Mouse (Mus musculus) olfactory bulb, adult 2 months (tissue): ENCODE measurements at regions not wholly inside any gene's neighbourhood (a gene's known extent, or its start where the extent isn't known, plus 50 kb on each side); places are given as distances from the start of the nearest gene placed in this dataset.

Experiments used
- CTCF ChIP-seq: fragments of 200-500 bp; IDR thresholded peaks from 2 replicates; pipeline ENCODE4 v1.5.1; 2012; ENCODE audit warnings: low read depth, mild to moderate bottlenecking, low read length, moderate library complexity; ENCODE audit not compliant: insufficient read depth
- POLR2A ChIP-seq: fragments of 200-500 bp; IDR thresholded peaks from 2 replicates; pipeline ENCODE4 v1.6.1; 2012; ENCODE audit warnings: mild to moderate bottlenecking, low read depth, low read length, moderate library complexity; ENCODE audit not compliant: insufficient read depth

DNA sequence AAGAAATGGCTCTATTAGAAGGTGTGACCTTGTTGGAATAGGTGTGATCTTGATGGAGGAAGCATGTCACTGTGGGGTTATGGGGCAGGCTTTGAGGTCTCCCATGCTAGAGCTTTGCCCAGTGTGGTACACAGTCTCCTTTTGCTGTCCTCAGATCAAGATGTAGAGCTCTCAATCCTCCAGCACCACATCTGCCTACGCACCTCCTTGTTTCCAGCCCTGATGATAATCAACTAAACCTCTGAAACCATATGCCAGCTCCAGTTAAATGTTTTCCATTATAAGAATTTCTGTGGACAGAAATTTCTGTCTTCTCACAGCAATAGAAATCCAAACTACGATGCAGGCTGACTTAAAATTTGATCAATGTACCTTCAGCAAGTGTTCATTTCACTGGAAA, 103.8 kb downstream of the Gm10260 start:
- TF ChIP-seq POLR2A, result no peak
- no peak for TF ChIP-seq CTCF
